Mouse (Mus musculus) cerebellum, adult 2 months (tissue): Measurements from ENCODE around the gene Serpina10.

Experiments
- CTCF ChIP-seq: fragments of 200-500 bp; IDR thresholded peaks from 2 replicates; pipeline ENCODE4 v1.5.1; 2011; ENCODE audit warnings: low read depth, mild to moderate bottlenecking, control low read depth, low read length, moderate library complexity, borderline replicate concordance; ENCODE audit not compliant: insufficient read depth
- POLR2A ChIP-seq: fragments of 200-500 bp; IDR thresholded peaks from 2 replicates; pipeline ENCODE4 v1.6.1; 2011; ENCODE audit warnings: low read length, control low read depth, borderline replicate concordance; ENCODE audit not compliant: insufficient read depth

GRCm38 (mm10) chr12:103631203-103631612 is at the start of gene Serpina10:
- TF ChIP-seq POLR2A (no peak), CTCF (no peak)
